Mouse (Mus musculus) MEL (cell line): ENCODE measurements at regions not wholly inside any gene's neighbourhood (a gene's known extent, or its start where the extent isn't known, plus 50 kb on each side); places are given as distances from the start of the nearest gene placed in this dataset.

Source experiments
- DNase-seq: peaks from one replicate; pipeline ENCODE4 v3.0.0; 2011; ENCODE audit warnings: low read depth, low spot score
- H3K27ac ChIP-seq: 2 replicates; pipeline ENCODE4 v1.5.1; 2012; ENCODE audit warnings: low read depth, mild to moderate bottlenecking, control low read depth, low read length, moderate library complexity; ENCODE audit not compliant: control insufficient read depth
- H3K27me3 ChIP-seq, 2 experiments: fragments of 150-350 bp in 1 of 2; sonication (generic) in 1 of 2; 2 replicates each; pipeline ENCODE4 v1.6.1; 2012; ENCODE audit warnings: low read length in 2 of 2, mild to moderate bottlenecking in 2 of 2, improper control_type of control experiment in 1 of 2, moderate library complexity in 1 of 2; ENCODE audit not compliant: insufficient read depth in 2 of 2, control insufficient read depth in 1 of 2
- H3K36me3 ChIP-seq, 2 experiments: 2 replicates each; pipeline ENCODE4 v1.6.1; 2012 to 2014; ENCODE audit warnings: low read length in 2 of 2, improper control_type of control experiment in 1 of 2, inconsistent platforms in 1 of 2, mild to moderate bottlenecking in 1 of 2; ENCODE audit not compliant: insufficient read depth in 2 of 2, control insufficient read depth in 1 of 2
- H3K4me1 ChIP-seq, 2 experiments: fragments of 150-350 bp in 1 of 2; sonication (generic) in 1 of 2; 2 replicates each; pipeline ENCODE4 v1.6.1; 2012; ENCODE audit warnings: low read length in 2 of 2, improper control_type of control experiment in 1 of 2, mild to moderate bottlenecking in 1 of 2; ENCODE audit not compliant: insufficient read depth in 2 of 2, control insufficient read depth in 1 of 2
- H3K4me3 ChIP-seq, 2 experiments: fragments of 150-350 bp in 1 of 2; sonication (generic) in 1 of 2; 2 replicates each; pipeline ENCODE4 v1.5.1; 2012; ENCODE audit warnings: low read depth in 2 of 2, low read length in 2 of 2, mild to moderate bottlenecking in 2 of 2, moderate library complexity in 2 of 2, control low read depth in 1 of 2, improper control_type of control experiment in 1 of 2; ENCODE audit not compliant: control insufficient read depth in 1 of 2, insufficient read depth in 1 of 2
- H3K79me2 ChIP-seq: 2 replicates; pipeline ENCODE4 v1.6.1; 2012; ENCODE audit warnings: mild to moderate bottlenecking, low read length, moderate library complexity; ENCODE audit not compliant: control insufficient read depth, poor library complexity, insufficient read depth
- H3K9ac ChIP-seq: 2 replicates; pipeline ENCODE4 v1.6.1; 2012; ENCODE audit warnings: low read depth, mild to moderate bottlenecking, control low read depth, low read length, moderate library complexity; ENCODE audit not compliant: control insufficient read depth, poor library complexity, severe bottlenecking
- H3K9me3 ChIP-seq: fragments of 150-350 bp; sonication (generic); replicated peaks from 2 replicates; pipeline ENCODE4 v1.6.1; 2012; ENCODE audit warnings: mild to moderate bottlenecking, low read length, improper control_type of control experiment, moderate library complexity; ENCODE audit not compliant: insufficient read depth
- CTCF ChIP-seq, 3 experiments: IDR thresholded peaks in 2 of 3; conservative IDR thresholded peaks in 1 of 3; 2 replicates each; pipeline ENCODE4 v1.5.1; 2011 to 2012; ENCODE audit warnings: low read length in 3 of 3, low read depth in 2 of 3, mild to moderate bottlenecking in 2 of 3, improper control_type of control experiment in 1 of 3, inconsistent platforms in 1 of 3, mixed read lengths in 1 of 3, moderate library complexity in 1 of 3; ENCODE audit not compliant: control insufficient read depth in 1 of 3, insufficient read depth in 1 of 3, poor library complexity in 1 of 3, severe bottlenecking in 1 of 3
- E2F4 ChIP-seq: IDR thresholded peaks from 2 replicates; pipeline ENCODE4 v1.6.1; 2011; ENCODE audit warnings: low read depth, low read length, improper control_type of control experiment, borderline replicate concordance
- ETS1 ChIP-seq: IDR thresholded peaks from 2 replicates; pipeline ENCODE4 v1.6.1; 2012; ENCODE audit warnings: low read depth, mild to moderate bottlenecking, inconsistent platforms, low read length, improper control_type of control experiment, moderate library complexity
- GABPA ChIP-seq: IDR thresholded peaks from 2 replicates; pipeline ENCODE4 v1.6.1; 2012; ENCODE audit warnings: low read depth, mild to moderate bottlenecking, inconsistent platforms, low read length, improper control_type of control experiment, moderate library complexity
- HCFC1 ChIP-seq: IDR thresholded peaks from 2 replicates; pipeline ENCODE4 v1.6.1; 2012; ENCODE audit warnings: low read depth, mild to moderate bottlenecking, inconsistent platforms, low read length, improper control_type of control experiment, moderate library complexity
- KAT2A ChIP-seq: conservative IDR thresholded peaks from 2 replicates; pipeline ENCODE4 v1.6.1; 2012; ENCODE audit warnings: low read depth, low read length, improper control_type of control experiment, inconsistent platforms
- MAX ChIP-seq: IDR thresholded peaks from 2 replicates; pipeline ENCODE4 v1.6.1; 2011; ENCODE audit warnings: low read length, improper control_type of control experiment
- MAZ ChIP-seq: IDR thresholded peaks from 2 replicates; pipeline ENCODE4 v1.6.1; 2012; ENCODE audit warnings: low read depth, mild to moderate bottlenecking, inconsistent platforms, low read length, improper control_type of control experiment
- MYC ChIP-seq: IDR thresholded peaks from 2 replicates; pipeline ENCODE4 v1.6.1; 2011; ENCODE audit warnings: low read depth, mild to moderate bottlenecking, low read length, improper control_type of control experiment, moderate library complexity
- POLR2A ChIP-seq, 2 experiments: IDR thresholded peaks; 2 replicates each; pipeline ENCODE4 v1.6.1; 2011 to 2012; ENCODE audit warnings: low read length in 2 of 2, mild to moderate bottlenecking in 2 of 2, control low read depth in 1 of 2, improper control_type of control experiment in 1 of 2, low read depth in 1 of 2, moderate library complexity in 1 of 2; ENCODE audit not compliant: control insufficient read depth in 1 of 2, insufficient read depth in 1 of 2, poor library complexity in 1 of 2
- POLR2AphosphoS2 ChIP-seq: IDR thresholded peaks from 2 replicates; pipeline ENCODE4 v1.6.1; 2011; ENCODE audit warnings: low read length, improper control_type of control experiment
- POLR2AphosphoS5 ChIP-seq: IDR thresholded peaks from 2 replicates; pipeline ENCODE4 v1.6.1; 2012; ENCODE audit warnings: low read depth, borderline replicate concordance, mild to moderate bottlenecking, inconsistent platforms, low read length, moderate library complexity, mixed read lengths
- SIN3A ChIP-seq: IDR thresholded peaks from 2 replicates; pipeline ENCODE4 v1.6.1; 2012; ENCODE audit warnings: low read length, improper control_type of control experiment, inconsistent platforms
- TBP ChIP-seq: IDR thresholded peaks from 2 replicates; pipeline ENCODE4 v1.8.0; 2011; ENCODE audit warnings: low read depth, low read length, improper control_type of control experiment
- UBTF ChIP-seq: IDR thresholded peaks from 2 replicates; pipeline ENCODE4 v1.6.1; 2012; ENCODE audit warnings: low read depth, mild to moderate bottlenecking, inconsistent platforms, low read length, improper control_type of control experiment, moderate library complexity, borderline replicate concordance; ENCODE audit not compliant: insufficient read depth
- USF1 ChIP-seq: IDR thresholded peaks from 2 replicates; pipeline ENCODE4 v1.6.1; 2014; ENCODE audit warnings: low read depth, mild to moderate bottlenecking, inconsistent platforms, low read length, improper control_type of control experiment, moderate library complexity

GRCm38 (mm10) chr8:107885547-107885946 is 56.9 kb upstream of the Zfhx3 start:
- no peak overlapping the region for H3K27ac ChIP-seq
- DNase-seq: no peak
- TF ChIP-seq HCFC1: no peak
- TF ChIP-seq GABPA: no peak
- no peak for TF ChIP-seq POLR2AphosphoS5
- TF ChIP-seq UBTF: no peak
- no peak for TF ChIP-seq MYC
- no peak for TF ChIP-seq TBP
- no peak for TF ChIP-seq POLR2AphosphoS2
- TF ChIP-seq SIN3A: no peak
- TF ChIP-seq POLR2A (IDR thresholded peaks at IDR 0.05; ENCODE audit: control insufficient read depth in 1 of 2, insufficient read depth in 1 of 2, low read depth in 1 of 2, low read length in 2 of 2, poor library complexity in 1 of 2): no peak
- no peak for TF ChIP-seq KAT2A

DNA sequence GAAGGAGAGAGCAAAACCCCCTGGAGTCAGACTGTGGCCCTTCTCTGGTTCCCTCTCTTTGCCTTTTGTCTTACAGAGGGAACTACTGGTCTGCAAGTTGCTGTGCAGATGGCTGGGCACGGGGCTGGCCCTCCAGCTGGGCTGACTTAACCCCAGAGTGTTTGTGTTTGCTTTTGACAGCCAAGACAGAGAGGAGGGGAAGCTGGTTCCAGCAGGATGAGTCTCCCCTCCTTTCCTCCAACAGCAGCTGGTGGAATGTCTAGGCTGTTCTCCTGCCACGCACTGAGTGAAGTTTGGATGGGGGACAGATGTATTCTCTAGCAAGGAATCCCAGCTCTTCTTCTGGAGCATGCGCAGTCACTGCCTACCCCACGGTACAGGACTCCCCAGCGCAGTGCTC is 56.5 kb upstream of the Zfhx3 start:
- no peaks in the 10 kb centered on the region for H3K36me3 ChIP-seq
- no peaks in the 10 kb centered on the region for H3K4me1 ChIP-seq
- no peak overlapping the region for H3K27ac ChIP-seq
- DNase-seq: no peak
- no peak overlapping the region for H3K9ac ChIP-seq
- H3K9me3 ChIP-seq: no peaks in the 10 kb centered on the region
- no peak overlapping the region for H3K4me3 ChIP-seq
- TF ChIP-seq CTCF (IDR thresholded peaks at IDR 0.05 in 2 of 3, conservative IDR thresholded peaks at IDR 0.05 in 1 of 3; ENCODE audit: control insufficient read depth in 1 of 3, insufficient read depth in 1 of 3, low read depth in 2 of 3, low read length in 3 of 3, poor library complexity in 1 of 3, severe bottlenecking in 1 of 3) (no peak), E2F4 (no peak), ETS1 (no peak), USF1 (no peak), SIN3A (no peak)
- no peaks in the 10 kb centered on the region for H3K79me2 ChIP-seq
- H3K27me3 ChIP-seq: no peaks in the 10 kb centered on the region

More at GRCm38 (mm10) chr8:107885547-107885946, 56.9 kb upstream of the Zfhx3 start:
- Histone ChIP-seq H3K27me3 (no peaks in the 10 kb centered on the region), H3K4me1 (no peaks in the 10 kb centered on the region), H3K9me3 (no peaks in the 10 kb centered on the region), H3K4me3 (no peak overlapping the region), H3K79me2 (no peaks in the 10 kb centered on the region), H3K9ac (no peak overlapping the region), H3K36me3 (no peaks in the 10 kb centered on the region)

DNA sequence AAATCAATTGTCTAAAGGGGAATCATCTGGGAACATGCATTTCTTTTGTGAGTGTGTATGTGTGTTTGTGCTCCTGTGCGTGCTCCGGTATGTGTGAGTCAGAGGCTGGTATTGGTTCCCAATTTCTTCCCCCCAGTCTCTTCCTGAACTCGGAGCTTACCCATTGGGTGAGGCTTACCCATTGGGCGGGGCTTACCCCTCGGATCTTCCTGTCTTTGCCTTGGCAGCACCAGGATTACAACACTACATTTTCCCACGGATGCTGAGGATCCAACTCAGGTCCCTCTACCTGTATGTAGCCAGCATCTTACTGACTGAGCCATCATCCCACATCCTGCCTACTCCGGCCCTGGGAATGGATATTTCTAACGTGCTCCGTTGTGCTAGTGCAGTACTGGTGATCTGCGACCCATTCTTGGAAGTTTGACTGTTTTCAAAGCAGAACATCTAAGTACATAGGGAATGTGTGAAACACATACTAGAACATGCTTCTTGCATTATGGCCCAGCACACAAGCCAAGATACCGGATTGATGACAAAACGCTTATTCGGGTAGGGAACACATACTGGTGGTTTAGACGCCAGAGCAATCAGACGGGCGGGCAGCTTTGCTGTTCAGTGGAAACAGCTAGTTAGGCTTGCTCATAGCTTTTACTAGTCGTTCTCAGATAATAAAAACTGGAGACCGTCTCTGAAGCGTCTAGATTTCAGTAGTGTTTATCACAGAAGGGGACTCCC is 55.8 kb upstream of the Zfhx3 start:
- no peak for TF ChIP-seq MAZ
- TF ChIP-seq POLR2AphosphoS2: no peak
- no peak for TF ChIP-seq TBP
- no peak for TF ChIP-seq MAX
- no peaks in the 10 kb centered on the region for H3K36me3 ChIP-seq
- no peaks in the 10 kb centered on the region for H3K4me1 ChIP-seq
- no peak overlapping the region for H3K27ac ChIP-seq
- H3K79me2 ChIP-seq: no peaks in the 10 kb centered on the region
- no peaks in the 10 kb centered on the region for H3K27me3 ChIP-seq
- no peak overlapping the region for H3K4me3 ChIP-seq
- H3K9ac ChIP-seq: no peak overlapping the region
- DNase-seq: no peak
- no peaks in the 10 kb centered on the region for H3K9me3 ChIP-seq
